Mouse (Mus musculus) forebrain, embryonic 16.5 days (tissue): ENCODE measurements around the gene Pdk2. TPM values are rescaled to one million over a fixed set of nuclear protein-coding genes. Genes with fewer than 3 reads are reported as not detected.

Experiments
- ATAC-seq: fragments of 200-750 bp; cut with Nextera tagmentation; 2 replicates; pipeline ENCODE4 v1.8.0; 2017; ENCODE audit warnings: mild to moderate bottlenecking, moderate library complexity
- H3K27ac ChIP-seq: fragments of 300-500 bp; sonication (generic); 2 replicates; pipeline ENCODE4 v1.5.1; 2014; ENCODE audit warnings: low read length, control low read depth
- H3K27me3 ChIP-seq: fragments of 300-500 bp; sonication (generic); replicated peaks from 2 replicates; pipeline ENCODE4 v1.6.1; 2014; ENCODE audit warnings: low read length; ENCODE audit not compliant: control insufficient read depth, insufficient read depth
- H3K36me3 ChIP-seq: fragments of 300-500 bp; sonication (generic); 2 replicates; pipeline ENCODE4 v1.6.1; 2014; ENCODE audit not compliant: control insufficient read depth, insufficient read depth
- H3K4me1 ChIP-seq: fragments of 300-500 bp; sonication (generic); replicated peaks from 2 replicates; pipeline ENCODE4 v1.6.1; 2014; ENCODE audit warnings: low read length; ENCODE audit not compliant: control insufficient read depth, insufficient read depth
- H3K4me2 ChIP-seq: fragments of 300-500 bp; sonication (generic); 2 replicates; pipeline ENCODE4 v1.6.1; 2014; ENCODE audit warnings: mild to moderate bottlenecking, low read length, control low read depth
- H3K4me3 ChIP-seq: fragments of 300-500 bp; sonication (generic); replicated peaks from 2 replicates; pipeline ENCODE4 v1.5.1; 2014; ENCODE audit warnings: mild to moderate bottlenecking, low read length, control low read depth
- H3K9ac ChIP-seq: fragments of 300-500 bp; sonication (generic); replicated peaks from 2 replicates; pipeline ENCODE4 v1.6.1; 2014; ENCODE audit warnings: low read depth, low read length, control low read depth
- H3K9me3 ChIP-seq: fragments of 300-500 bp; sonication (generic); 2 replicates; pipeline ENCODE4 v1.6.1; 2016; ENCODE audit warnings: low read length; ENCODE audit not compliant: control insufficient read depth
- WGBS: fragments of 180-500 bp; shearing (Covaris S2); extraction: QIAGEN DNeasy Blood & Tissue Kit; methylation state at CpG from one replicate; pipeline ENCODE4 v1.1.7; 2014; 5-methylcytosine and 5-hydroxymethylcytosine counted together
- polyA plus RNA-seq: library from polyadenylated mRNA; unstranded; fragments of >200 nt; fragmentation: Nextera tagmentation; extraction: Ambion mirVana; gene quantifications from 2 replicates; pipeline ENCODE4 v1.2.1, GENCODE M21; 2015

Gene Pdk2
- polyA plus RNA-seq, 1 experiment from 2014 or later, result 27.6 TPM

GRCm38 (mm10) chr11:95001058-95001457, 40.1 kb downstream of the Pdk2 start:
- 2% methylated on average over 8 of the region's 8 CpGs for WGBS
- Histone ChIP-seq H3K4me3 (no peak overlapping the region), H3K9ac (no peak overlapping the region), H3K4me2 (no peak overlapping the region), H3K36me3 (peaks cover 30% of the 10 kb centered on the region), H3K27ac (peak overlapping the region; percentile 41), H3K4me1 (peaks cover 35% of the 10 kb centered on the region), H3K9me3 (no peaks in the 10 kb centered on the region), H3K27me3 (no peaks in the 10 kb centered on the region)
- ATAC-seq, result peak; percentile 57

GRCm38 (mm10) chr11:95000548-95000947, 40.6 kb downstream of the Pdk2 start:
- Histone ChIP-seq H3K9ac (no peak overlapping the region), H3K4me1 (peaks cover 37% of the 10 kb centered on the region), H3K9me3 (no peaks in the 10 kb centered on the region), H3K27ac (peak overlapping the region; percentile 41), H3K36me3 (peaks cover 30% of the 10 kb centered on the region), H3K4me3 (no peak overlapping the region), H3K27me3 (no peaks in the 10 kb centered on the region), H3K4me2 (no peak overlapping the region)
- WGBS, result 41% methylated on average over 4 of the region's 4 CpGs
- no peak for ATAC-seq

GRCm38 (mm10) chr11:95000128-95000527, 41.0 kb downstream of the Pdk2 start:
- peaks cover 41% of the 10 kb centered on the region for H3K4me1 ChIP-seq
- no peak overlapping the region for H3K4me2 ChIP-seq
- no peaks in the 10 kb centered on the region for H3K27me3 ChIP-seq
- H3K27ac ChIP-seq, result no peak overlapping the region; the same call in 1 of the 2 replicates
- no peaks in the 10 kb centered on the region for H3K9me3 ChIP-seq
- no peak overlapping the region for H3K4me3 ChIP-seq
- 84% methylated on average over 8 of the region's 8 CpGs for WGBS
- no peak overlapping the region for H3K9ac ChIP-seq
- H3K36me3 ChIP-seq, result peaks cover 30% of the 10 kb centered on the region
- no peak for ATAC-seq

- WGBS, result 46% methylated on average over 15 of the region's 16 CpGs
- Histone ChIP-seq H3K4me1 (peaks cover 52% of the 10 kb centered on the region), H3K4me2 (no peak overlapping the region)
These were observed 43.1 kb downstream of the Pdk2 start for GRCm38 (mm10) chr11:94998041-94998531.

GRCm38 (mm10) chr11:94997596-94997995, 43.6 kb downstream of the Pdk2 start:
- no peak overlapping the region for H3K27ac ChIP-seq
- no peak overlapping the region for H3K4me3 ChIP-seq
- no peak overlapping the region for H3K4me2 ChIP-seq
- peaks cover 25% of the 10 kb centered on the region for H3K36me3 ChIP-seq
- H3K9ac ChIP-seq, result no peak overlapping the region
- 70% methylated on average over 5 of the region's 5 CpGs for WGBS
- ATAC-seq, result no peak
- peaks cover 57% of the 10 kb centered on the region for H3K4me1 ChIP-seq
- no peaks in the 10 kb centered on the region for H3K9me3 ChIP-seq
- H3K27me3 ChIP-seq, result no peaks in the 10 kb centered on the region

More at GRCm38 (mm10) chr11:94998041-94998531, 43.1 kb downstream of the Pdk2 start:
- H3K27ac ChIP-seq, result no peak overlapping the region
- no peaks in the 10 kb centered on the region for H3K9me3 ChIP-seq
- no peak overlapping the region for H3K9ac ChIP-seq
- H3K27me3 ChIP-seq, result no peaks in the 10 kb centered on the region
- ATAC-seq, result peak; percentile 27; the same call in 1 of the 2 replicates
- no peak overlapping the region for H3K4me3 ChIP-seq
- H3K36me3 ChIP-seq, result peaks cover 26% of the 10 kb centered on the region

- ATAC-seq, result no peak
- no peak overlapping the region for H3K27ac ChIP-seq
- no peaks in the 10 kb centered on the region for H3K27me3 ChIP-seq
- 91% methylated on average over 6 of the region's 6 CpGs for WGBS
- peaks cover 57% of the 10 kb centered on the region for H3K4me1 ChIP-seq
- no peaks in the 10 kb centered on the region for H3K9me3 ChIP-seq
- no peak overlapping the region for H3K4me3 ChIP-seq
- H3K9ac ChIP-seq, result no peak overlapping the region
- peaks cover 19% of the 10 kb centered on the region for H3K36me3 ChIP-seq
- H3K4me2 ChIP-seq, result no peak overlapping the region
These were observed 44.2 kb downstream of the Pdk2 start for GRCm38 (mm10) chr11:94996984-94997383.

GRCm38 (mm10) chr11:94996101-94996500, 45.1 kb downstream of the Pdk2 start:
- H3K27me3 ChIP-seq, result no peaks in the 10 kb centered on the region
- no peak for ATAC-seq
- H3K9ac ChIP-seq, result no peak overlapping the region
- no peaks in the 10 kb centered on the region for H3K9me3 ChIP-seq
- WGBS, result 85% methylated on average over 8 of the region's 8 CpGs
- no peak overlapping the region for H3K27ac ChIP-seq
- peaks cover 12% of the 10 kb centered on the region; the same call in 1 of the 2 replicates for H3K36me3 ChIP-seq
- H3K4me2 ChIP-seq, result peak overlapping the region; percentile 97
- H3K4me1 ChIP-seq, result peaks cover 56% of the 10 kb centered on the region
- H3K4me3 ChIP-seq, result no peak overlapping the region

GRCm38 (mm10) chr11:94994947-94995772, 46.0 kb downstream of the Pdk2 start:
- 86% methylated on average over 11 of the region's 11 CpGs for WGBS
- H3K4me1 ChIP-seq, result peaks cover 57% of the 10 kb centered on the region
- no peak overlapping the region for H3K27ac ChIP-seq

GRCm38 (mm10) chr11:94994208-94994814, 46.8 kb downstream of the Pdk2 start:
- Histone ChIP-seq H3K4me1 (peaks cover 61% of the 10 kb centered on the region), H3K4me2 (peak overlapping the region; percentile 97), H3K27ac (no peak overlapping the region), H3K4me3 (peak overlapping the region; percentile 94), H3K9me3 (no peaks in the 10 kb centered on the region), H3K36me3 (peaks cover 7% of the 10 kb centered on the region; the same call in 1 of the 2 replicates), H3K27me3 (no peaks in the 10 kb centered on the region), H3K9ac (peak overlapping the region; percentile 97)
- 53% methylated on average over 10 of the region's 10 CpGs for WGBS
- no peak for ATAC-seq

More at GRCm38 (mm10) chr11:94994947-94995772, 46.0 kb downstream of the Pdk2 start:
- Histone ChIP-seq H3K9ac (peak overlapping the region; percentile 97), H3K27me3 (no peaks in the 10 kb centered on the region), H3K9me3 (no peaks in the 10 kb centered on the region), H3K36me3 (peaks cover 9% of the 10 kb centered on the region; the same call in 1 of the 2 replicates), H3K4me2 (peak overlapping the region; percentile 97), H3K4me3 (peak overlapping the region; percentile 94)
- no peak for ATAC-seq
